8 mouse cellular contexts compared by ENCODE assay signal in the genomic region with DNA sequence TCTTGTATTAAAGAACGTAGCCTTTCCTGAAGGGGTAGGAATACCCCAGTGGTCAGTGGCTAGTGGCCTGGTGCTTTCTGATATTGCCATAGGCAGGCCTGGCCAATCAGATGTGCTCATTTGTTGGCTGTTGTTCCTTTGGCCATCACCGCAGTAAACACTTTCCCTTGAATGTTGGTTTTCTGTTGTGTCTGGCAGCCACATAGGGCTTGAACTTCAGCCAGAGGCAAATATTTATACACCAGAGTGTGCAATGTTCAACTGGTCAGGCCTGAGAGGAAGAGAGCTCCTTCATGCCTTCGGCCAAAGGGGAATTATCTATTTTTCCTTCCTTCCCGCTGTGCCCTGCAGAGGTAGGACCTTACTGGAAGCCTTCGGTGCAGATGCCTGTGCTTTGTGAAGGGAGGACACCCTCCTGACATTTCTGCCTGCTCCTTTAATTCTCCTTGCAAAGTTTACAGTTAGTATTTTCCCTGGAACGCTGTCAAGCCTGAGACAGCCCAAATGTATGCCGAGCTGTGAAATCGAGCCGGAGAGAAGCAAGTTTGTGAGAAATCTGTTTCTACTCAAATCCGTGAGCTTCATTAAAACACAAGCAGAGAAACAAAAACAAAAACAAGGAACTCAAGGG.
DNase-seq lines count a peak whose midpoint lies in the region; ATAC-seq lines count a peak whose summit lies in the region.

No protein-coding gene starts in this region.

- peak; percentile 27 for ATAC-seq in forebrain, embryonic 14.5 days
- ATAC-seq in hindbrain, embryonic 12.5 days (ENCODE audit: low FRiP score): no peak
- peak; percentile 19; the same call in 1 of the 2 replicates for ATAC-seq in midbrain, embryonic 16.5 days
- ATAC-seq in CD4-positive, CD25-positive, alpha-beta regulatory T cell, adult 4 months: no peak

- H3K4me1 ChIP-seq in forebrain, embryonic 14.5 days (ENCODE audit: control insufficient read depth, insufficient read depth, low read length): peaks cover 40% of the 10 kb centered on the region
- peaks cover 50% of the 10 kb centered on the region for H3K4me1 ChIP-seq in hindbrain, embryonic 12.5 days
- H3K4me1 ChIP-seq in midbrain, embryonic 16.5 days (ENCODE audit: control insufficient read depth, insufficient read depth, low read length): peaks cover 21% of the 10 kb centered on the region

- H3K4me2 ChIP-seq in forebrain, embryonic 14.5 days (ENCODE audit: low read length): peak overlapping the region; percentile 46
- H3K4me2 ChIP-seq in hindbrain, embryonic 12.5 days (replicated peaks): peak overlapping the region; percentile 21
- H3K4me2 ChIP-seq in midbrain, embryonic 16.5 days (ENCODE audit: low read length): peak overlapping the region; percentile 51

- H3K9ac ChIP-seq in forebrain, embryonic 14.5 days (ENCODE audit: low read length): peak overlapping the region; percentile 45
- H3K9ac ChIP-seq in hindbrain, embryonic 12.5 days: no peak overlapping the region
- H3K9ac ChIP-seq in midbrain, embryonic 16.5 days (ENCODE audit: low read depth, low read length): no peak overlapping the region

- peak; percentile 32 for DNase-seq in urinary bladder, postnatal 14 days (ENCODE audit: low spot score)
- DNase-seq in urinary bladder, postnatal 25 days (ENCODE audit: low spot score): no peak
- DNase-seq in forebrain, embryonic 14.5 days (ENCODE audit: low spot score): peak; percentile 29
- peak; percentile 13 to 15 for DNase-seq in left cerebral cortex, adult 18-20 months (ENCODE audit: low spot score in 2 of 2)
- DNase-seq in spleen, adult 12 weeks (ENCODE audit: low spot score): no peak

- 48% methylated on average over 10 of the region's 10 CpGs for WGBS in forebrain, embryonic 14.5 days
- 85% methylated on average over 10 of the region's 10 CpGs for WGBS in hindbrain, embryonic 12.5 days
- WGBS in midbrain, embryonic 16.5 days: 72% methylated on average over 10 of the region's 10 CpGs

- no peaks in the 10 kb centered on the region for H3K27me3 ChIP-seq in forebrain, embryonic 14.5 days (replicated peaks; ENCODE audit: control insufficient read depth, insufficient read depth, low read length)
- H3K27me3 ChIP-seq in hindbrain, embryonic 12.5 days: no peaks in the 10 kb centered on the region
- no peaks in the 10 kb centered on the region for H3K27me3 ChIP-seq in midbrain, embryonic 16.5 days (ENCODE audit: control insufficient read depth, insufficient read depth, low read depth, low read length)

- no peaks in the 10 kb centered on the region for H3K36me3 ChIP-seq in forebrain, embryonic 14.5 days (ENCODE audit: control insufficient read depth, insufficient read depth, low read length)
- no peaks in the 10 kb centered on the region for H3K36me3 ChIP-seq in hindbrain, embryonic 12.5 days
- no peaks in the 10 kb centered on the region for H3K36me3 ChIP-seq in midbrain, embryonic 16.5 days (ENCODE audit: control insufficient read depth, insufficient read depth, low read length)

- no peaks in the 10 kb centered on the region for H3K9me3 ChIP-seq in forebrain, embryonic 14.5 days (replicated peaks; ENCODE audit: control insufficient read depth, low read length)
- no peaks in the 10 kb centered on the region for H3K9me3 ChIP-seq in hindbrain, embryonic 12.5 days (replicated peaks)
- no peaks in the 10 kb centered on the region for H3K9me3 ChIP-seq in midbrain, embryonic 16.5 days (replicated peaks; ENCODE audit: control insufficient read depth, low read length, poor library complexity, severe bottlenecking)

- H3K4me3 ChIP-seq in forebrain, embryonic 14.5 days (ENCODE audit: low read depth, low read length): peak overlapping the region; percentile 24
- no peak overlapping the region for H3K4me3 ChIP-seq in hindbrain, embryonic 12.5 days
- H3K4me3 ChIP-seq in midbrain, embryonic 16.5 days (ENCODE audit: low read depth, low read length): peak overlapping the region; percentile 32

- H3K27ac ChIP-seq in forebrain, embryonic 14.5 days (ENCODE audit: low read depth, low read length): peak overlapping the region; percentile 88
- H3K27ac ChIP-seq in hindbrain, embryonic 12.5 days: peak overlapping the region; percentile 58
- peak overlapping the region; percentile 80 for H3K27ac ChIP-seq in midbrain, embryonic 16.5 days (ENCODE audit: low read length)

Comparison
In these comparisons a context has a peak if more than half of its experiments do, and no peak if none do; other contexts are left out.
1. DNase-seq: peak in urinary bladder, postnatal 14 days (single experiment), forebrain, embryonic 14.5 days (single experiment) and left cerebral cortex, adult 18-20 months (2 of 2); none in urinary bladder, postnatal 25 days (single experiment) and spleen, adult 12 weeks (single experiment).
2. ATAC-seq: peak in forebrain, embryonic 14.5 days (single experiment) and midbrain, embryonic 16.5 days (single experiment); none in hindbrain, embryonic 12.5 days (single experiment) and CD4-positive, CD25-positive, alpha-beta regulatory T cell, adult 4 months (single experiment).
3. Peak in every context shown above with its lines, with median percentiles within 50 percentile points of each other: H3K27ac ChIP-seq and H3K4me2 ChIP-seq.